Comparison of ENCODE assay signal across 39 mouse cellular contexts in genomic region chr12:104112333-104112732, GRCm38 (mm10). TPM values are rescaled to one million over a fixed set of nuclear protein-coding genes. Genes with fewer than 3 reads are reported as not detected.
"Had no signal": no experiment of that assay in that cellular context is flagged by ENCODE, and none has a peak within 500 bp of the region (broad histone marks: within the 10 kb centered on the region; RNA-seq: fewer than 3 reads in every experiment).

TSS of gene Serpina3a (plus strand) at chr12:104112724.

RNA-seq across cellular contexts. Expression of gene Serpina3a, which starts in this region (rescaled TPM):
- total RNA-seq: left cerebral cortex, adult 2 months; left cerebral cortex, adult 8-10 months; left cerebral cortex, postnatal 10 days; left cerebral cortex, postnatal 14 days; left cerebral cortex, postnatal 25 days; left cerebral cortex, postnatal 36 days; left cerebral cortex, postnatal 4 days; liver, adult 2 months; megakaryocyte progenitor cell, adult 5-6 weeks; megakaryocyte, adult 5-6 weeks; megakaryocyte-erythroid progenitor cell, adult 5-6 weeks; midbrain, postnatal 0 days; monocyte, adult 5-6 weeks had no signal
- polyA plus RNA-seq: limb, embryonic 10.5 days; limb, embryonic 11.5 days; limb, embryonic 12.5 days; limb, embryonic 13.5 days; limb, embryonic 14.5 days; limb, embryonic 15.5 days; liver, adult 2 months; liver, embryonic 11.5 days; liver, embryonic 12.5 days; liver, embryonic 13.5 days; liver, embryonic 14.5 days; liver, embryonic 16.5 days; liver, postnatal 0 days; lung, adult 2 months; lung, embryonic 14.5 days; lung, embryonic 15.5 days; lung, embryonic 16.5 days; lung, postnatal 0 days; macrophage; midbrain, embryonic 10.5 days; midbrain, embryonic 11.5 days; midbrain, embryonic 12.5 days; midbrain, embryonic 13.5 days; midbrain, embryonic 14.5 days; midbrain, embryonic 15.5 days; midbrain, embryonic 16.5 days; midbrain, postnatal 0 days; myocyte had no signal
